Mouse (Mus musculus): ENCODE data around the gene Hcrtr1. TPM values are rescaled to one million over a fixed set of nuclear protein-coding genes. Genes with fewer than 3 reads are reported as not detected.
A peak's percentile ranks its signal among the peaks of the same experiment; 100 is the strongest.

Hcrtr1 gene
- not detected in 2 replicates for polyA plus RNA-seq (2014; fragmentation: Nextera tagmentation; extraction: Ambion mirVana)

DNA sequence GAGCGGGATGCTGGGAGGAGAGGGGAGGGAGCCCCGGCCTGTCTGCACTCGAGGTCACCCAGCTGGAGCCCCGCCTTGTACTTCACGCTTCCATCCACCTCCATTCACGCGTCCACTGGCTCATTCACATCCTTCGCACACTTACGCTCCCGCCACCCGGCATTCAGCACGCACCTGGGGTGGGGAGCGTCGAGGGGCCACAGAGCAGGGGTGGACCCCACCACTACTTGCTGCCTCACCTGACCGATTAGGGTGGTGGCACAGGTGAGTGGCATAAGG is at the start of gene Hcrtr1:
Gene Hcrtr1, minus strand, starts transcription at position 146 of the 279 bp plus-strand sequence.
- WGBS = 1% methylated on average over 15 of the region's 15 CpGs
- Histone ChIP-seq H3K9ac (ENCODE audit: low read length) (peak within 1 kb of the TSS; percentile 7; the same call in 1 of the 2 replicates), H3K9me3 (ENCODE audit: control insufficient read depth, low read length) (no peaks in the 10 kb centered on the region), H3K27me3 (ENCODE audit: control insufficient read depth, insufficient read depth, low read length) (peaks cover 41% of the 10 kb centered on the region), H3K4me1 (ENCODE audit: control insufficient read depth, insufficient read depth, low read length) (peaks cover 7% of the 10 kb centered on the region), H3K27ac (replicated peaks; ENCODE audit: low read depth, low read length) (no peak within 1 kb of the TSS), H3K4me3 (ENCODE audit: low read depth, low read length) (peak within 1 kb of the TSS; percentile 31), H3K4me2 (ENCODE audit: low read depth, severe bottlenecking) (peak within 1 kb of the TSS; percentile 69), H3K36me3 (ENCODE audit: control insufficient read depth, insufficient read depth, low read length) (no peaks in the 10 kb centered on the region)
- no peak for ATAC-seq (ENCODE audit: insufficient number of reproducible peaks, low FRiP score, low TSS enrichment, low read depth)
- no peak for DNase-seq (ENCODE audit: low spot score)

DNA sequence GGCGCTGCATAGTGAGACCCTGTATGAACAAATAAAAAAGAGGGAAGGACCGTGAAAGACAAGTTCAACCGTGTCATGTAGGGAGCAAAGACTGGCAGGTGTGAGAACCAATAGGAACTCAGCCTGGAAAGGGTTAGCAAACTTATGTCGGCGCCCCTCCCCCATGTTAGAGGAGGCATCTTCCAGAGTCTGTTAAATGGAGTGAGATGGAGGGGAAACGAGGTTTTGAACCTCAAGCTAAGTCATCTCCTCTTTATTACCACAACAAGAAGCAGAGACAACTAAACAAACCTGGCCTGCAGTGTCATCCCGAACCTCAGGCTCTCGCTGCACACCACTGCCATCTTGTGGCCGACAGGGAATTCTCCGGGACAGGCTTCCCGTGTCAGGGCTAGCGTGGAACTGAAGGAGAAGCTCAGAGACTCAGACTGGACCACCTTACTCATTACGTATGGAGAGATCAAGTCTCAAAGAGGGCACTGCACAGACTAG is 49.7 kb upstream of the Hcrtr1 start:
- DNase-seq (ENCODE audit: low spot score) = peak; percentile 89
- Histone ChIP-seq H3K4me2 (ENCODE audit: low read depth, severe bottlenecking) (no peak overlapping the region), H3K4me1 (ENCODE audit: control insufficient read depth, insufficient read depth, low read length) (no peaks in the 10 kb centered on the region), H3K27ac (replicated peaks; ENCODE audit: low read depth, low read length) (no peak overlapping the region), H3K36me3 (ENCODE audit: control insufficient read depth, insufficient read depth, low read length) (no peaks in the 10 kb centered on the region), H3K4me3 (ENCODE audit: low read depth, low read length) (no peak overlapping the region), H3K27me3 (ENCODE audit: control insufficient read depth, insufficient read depth, low read length) (no peaks in the 10 kb centered on the region), H3K9ac (ENCODE audit: low read length) (no peak overlapping the region), H3K9me3 (ENCODE audit: control insufficient read depth, low read length) (no peaks in the 10 kb centered on the region)
- 2% methylated on average over 13 of the region's 13 CpGs for WGBS
- no peak for ATAC-seq (ENCODE audit: insufficient number of reproducible peaks, low FRiP score, low TSS enrichment, low read depth)

DNA sequence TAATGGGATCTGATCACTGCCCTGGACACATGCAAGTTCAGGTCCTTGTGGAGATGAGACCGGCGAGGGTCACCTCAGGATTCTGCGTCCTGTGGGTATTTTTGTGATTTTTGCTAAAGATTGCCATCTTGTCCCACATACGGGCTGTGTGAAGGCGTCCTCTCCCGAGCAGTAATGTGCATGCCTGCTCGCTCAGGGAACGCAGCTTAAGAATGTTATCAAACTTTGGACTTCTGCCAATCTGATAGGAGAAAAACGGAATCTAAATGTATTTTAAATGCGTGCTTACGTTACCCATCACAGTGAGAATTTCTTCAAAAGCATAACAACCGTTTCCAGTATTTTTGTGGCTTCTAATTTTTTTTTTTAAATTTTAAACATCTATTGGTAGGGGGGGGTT is 47.7 kb upstream of the Hcrtr1 start:
- no peak overlapping the region for H3K4me2 ChIP-seq (ENCODE audit: low read depth, severe bottlenecking)
- no peak overlapping the region for H3K4me3 ChIP-seq (ENCODE audit: low read depth, low read length)
- no peaks in the 10 kb centered on the region for H3K27me3 ChIP-seq (ENCODE audit: control insufficient read depth, insufficient read depth, low read length)
- H3K9me3 ChIP-seq (ENCODE audit: control insufficient read depth, low read length) = no peaks in the 10 kb centered on the region
- 91% methylated on average over 12 of the region's 12 CpGs for WGBS
- H3K36me3 ChIP-seq (ENCODE audit: control insufficient read depth, insufficient read depth, low read length) = no peaks in the 10 kb centered on the region
- no peaks in the 10 kb centered on the region for H3K4me1 ChIP-seq (ENCODE audit: control insufficient read depth, insufficient read depth, low read length)
- ATAC-seq (ENCODE audit: insufficient number of reproducible peaks, low FRiP score, low TSS enrichment, low read depth) (no peak), DNase-seq (ENCODE audit: low spot score) (no peak)
- no peak overlapping the region for H3K9ac ChIP-seq (ENCODE audit: low read length)
- no peak overlapping the region for H3K27ac ChIP-seq (replicated peaks; ENCODE audit: low read depth, low read length)

DNA sequence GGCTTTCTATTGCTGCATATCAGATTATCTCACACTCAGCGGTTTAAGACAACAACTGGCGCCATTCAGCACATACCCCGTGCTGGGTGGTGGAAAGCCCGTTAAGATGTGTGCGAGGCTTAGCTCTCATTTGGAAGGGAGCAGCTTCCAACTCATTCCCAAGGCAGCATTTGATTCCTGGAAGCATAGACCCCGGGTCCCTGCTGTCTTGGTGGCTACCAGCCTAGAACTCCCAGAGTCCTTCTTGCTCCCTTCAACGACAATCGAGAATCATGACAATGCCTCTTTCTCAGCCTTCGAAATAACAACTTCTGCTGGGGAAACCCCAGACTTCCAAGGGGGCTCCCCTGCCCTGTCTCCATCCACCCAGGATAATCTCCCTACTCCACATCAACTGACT is 47.3 kb upstream of the Hcrtr1 start:
- ATAC-seq (ENCODE audit: insufficient number of reproducible peaks, low FRiP score, low TSS enrichment, low read depth) = no peak
- WGBS = 82% methylated on average over 9 of the region's 9 CpGs

DNA sequence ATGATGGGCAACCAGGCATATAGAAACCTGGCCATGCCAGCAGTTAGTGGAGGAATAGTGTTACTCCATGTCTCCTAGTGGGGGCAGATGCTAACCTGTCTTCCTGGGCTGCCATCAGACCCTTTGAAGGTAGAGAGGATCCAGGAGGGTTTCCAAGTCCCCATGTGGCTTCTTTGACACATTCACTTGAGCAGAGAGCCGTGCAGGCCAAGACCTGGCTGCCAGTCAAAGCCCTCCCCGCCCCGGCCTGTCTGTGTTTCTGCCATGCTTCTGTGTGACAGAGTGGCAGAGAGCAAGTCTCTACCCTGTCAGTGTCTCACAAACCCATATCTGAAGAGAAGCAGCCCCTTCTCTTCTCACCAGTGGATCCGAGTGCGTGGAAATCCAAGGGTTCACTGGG is 44.7 kb upstream of the Hcrtr1 start:
- no peaks in the 10 kb centered on the region for H3K9me3 ChIP-seq (ENCODE audit: control insufficient read depth, low read length)
- H3K27me3 ChIP-seq (ENCODE audit: control insufficient read depth, insufficient read depth, low read length) = no peaks in the 10 kb centered on the region
- H3K27ac ChIP-seq (replicated peaks; ENCODE audit: low read depth, low read length) = no peak overlapping the region
- WGBS = 80% methylated on average over 5 of the region's 5 CpGs
- no peaks in the 10 kb centered on the region for H3K36me3 ChIP-seq (ENCODE audit: control insufficient read depth, insufficient read depth, low read length)
- H3K4me2 ChIP-seq (ENCODE audit: low read depth, severe bottlenecking) = no peak overlapping the region
- ATAC-seq (ENCODE audit: insufficient number of reproducible peaks, low FRiP score, low TSS enrichment, low read depth) (no peak), DNase-seq (ENCODE audit: low spot score) (no peak)
- H3K4me3 ChIP-seq (ENCODE audit: low read depth, low read length) = no peak overlapping the region
- no peak overlapping the region for H3K9ac ChIP-seq (ENCODE audit: low read length)
- H3K4me1 ChIP-seq (ENCODE audit: control insufficient read depth, insufficient read depth, low read length) = no peaks in the 10 kb centered on the region

More for the DNA sequence above, 47.3 kb upstream of the Hcrtr1 start:
- no peaks in the 10 kb centered on the region for H3K9me3 ChIP-seq (ENCODE audit: control insufficient read depth, low read length)
- H3K4me3 ChIP-seq (ENCODE audit: low read depth, low read length) = no peak overlapping the region
- H3K27ac ChIP-seq (replicated peaks; ENCODE audit: low read depth, low read length) = no peak overlapping the region
- no peak overlapping the region for H3K9ac ChIP-seq (ENCODE audit: low read length)
- no peak overlapping the region for H3K4me2 ChIP-seq (ENCODE audit: low read depth, severe bottlenecking)
- no peak for DNase-seq (ENCODE audit: low spot score)
- no peaks in the 10 kb centered on the region for H3K27me3 ChIP-seq (ENCODE audit: control insufficient read depth, insufficient read depth, low read length)
- H3K36me3 ChIP-seq (ENCODE audit: control insufficient read depth, insufficient read depth, low read length) = no peaks in the 10 kb centered on the region
- H3K4me1 ChIP-seq (ENCODE audit: control insufficient read depth, insufficient read depth, low read length) = no peaks in the 10 kb centered on the region

DNA sequence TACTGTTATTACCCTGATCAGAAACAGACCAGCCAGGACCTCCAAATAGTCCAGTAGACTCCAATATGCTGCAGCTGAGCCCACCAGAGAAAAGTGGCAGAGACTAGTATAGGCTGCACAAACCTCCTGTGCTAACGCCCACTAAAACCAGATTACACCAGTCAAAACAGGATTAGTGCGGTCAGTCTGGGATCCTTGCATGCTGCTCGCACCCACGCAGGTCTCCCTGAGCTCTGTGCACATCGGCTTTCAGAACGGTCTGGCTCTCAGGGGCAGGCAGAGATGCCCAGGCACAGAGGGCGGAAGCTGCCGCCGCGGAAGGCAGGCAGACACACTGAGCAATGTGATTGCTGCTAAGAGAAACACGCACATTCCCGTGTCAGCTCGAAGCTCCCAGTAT is 43.9 kb upstream of the Hcrtr1 start:
- Histone ChIP-seq H3K9ac (ENCODE audit: low read length) (no peak overlapping the region; the same call in 1 of the 2 replicates), H3K4me1 (ENCODE audit: control insufficient read depth, insufficient read depth, low read length) (no peaks in the 10 kb centered on the region), H3K27me3 (ENCODE audit: control insufficient read depth, insufficient read depth, low read length) (no peaks in the 10 kb centered on the region), H3K27ac (replicated peaks; ENCODE audit: low read depth, low read length) (no peak overlapping the region), H3K36me3 (ENCODE audit: control insufficient read depth, insufficient read depth, low read length) (no peaks in the 10 kb centered on the region), H3K9me3 (ENCODE audit: control insufficient read depth, low read length) (no peaks in the 10 kb centered on the region), H3K4me3 (ENCODE audit: low read depth, low read length) (no peak overlapping the region), H3K4me2 (ENCODE audit: low read depth, severe bottlenecking) (no peak overlapping the region)
- no peak for DNase-seq (ENCODE audit: low spot score)
- WGBS = 83% methylated on average over 13 of the region's 13 CpGs
- no peak for ATAC-seq (ENCODE audit: insufficient number of reproducible peaks, low FRiP score, low TSS enrichment, low read depth)

DNA sequence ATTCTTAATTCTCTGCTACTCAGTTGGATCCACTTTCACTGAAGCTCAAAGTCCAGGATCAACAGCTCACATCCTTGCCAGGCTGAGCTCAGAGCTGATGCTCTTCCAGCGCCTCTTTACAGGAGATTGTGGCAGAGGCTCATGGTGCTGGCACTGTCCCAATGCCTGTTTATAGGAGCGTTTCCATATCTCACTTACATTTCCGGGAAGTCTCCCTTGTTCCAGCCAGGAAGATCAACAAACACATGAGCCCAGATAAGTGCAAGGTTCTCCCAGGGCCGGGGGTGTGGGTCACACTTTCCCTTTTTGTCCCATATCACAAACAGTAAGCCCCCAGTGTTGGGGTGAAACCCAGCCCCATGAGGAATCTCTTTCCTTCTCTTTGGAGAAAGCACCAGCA is 42.7 kb upstream of the Hcrtr1 start:
- H3K36me3 ChIP-seq (ENCODE audit: control insufficient read depth, insufficient read depth, low read length) = no peaks in the 10 kb centered on the region
- H3K4me3 ChIP-seq (ENCODE audit: low read depth, low read length) = no peak overlapping the region
- WGBS = 80% methylated on average over 4 of the region's 4 CpGs
- no peaks in the 10 kb centered on the region for H3K27me3 ChIP-seq (ENCODE audit: control insufficient read depth, insufficient read depth, low read length)
- no peak for DNase-seq (ENCODE audit: low spot score)
- no peak overlapping the region for H3K27ac ChIP-seq (replicated peaks; ENCODE audit: low read depth, low read length)
- no peaks in the 10 kb centered on the region for H3K9me3 ChIP-seq (ENCODE audit: control insufficient read depth, low read length)
- no peak overlapping the region for H3K4me2 ChIP-seq (ENCODE audit: low read depth, severe bottlenecking)
- no peak for ATAC-seq (ENCODE audit: insufficient number of reproducible peaks, low FRiP score, low TSS enrichment, low read depth)
- H3K9ac ChIP-seq (ENCODE audit: low read length) = no peak overlapping the region
- no peaks in the 10 kb centered on the region for H3K4me1 ChIP-seq (ENCODE audit: control insufficient read depth, insufficient read depth, low read length)

DNA sequence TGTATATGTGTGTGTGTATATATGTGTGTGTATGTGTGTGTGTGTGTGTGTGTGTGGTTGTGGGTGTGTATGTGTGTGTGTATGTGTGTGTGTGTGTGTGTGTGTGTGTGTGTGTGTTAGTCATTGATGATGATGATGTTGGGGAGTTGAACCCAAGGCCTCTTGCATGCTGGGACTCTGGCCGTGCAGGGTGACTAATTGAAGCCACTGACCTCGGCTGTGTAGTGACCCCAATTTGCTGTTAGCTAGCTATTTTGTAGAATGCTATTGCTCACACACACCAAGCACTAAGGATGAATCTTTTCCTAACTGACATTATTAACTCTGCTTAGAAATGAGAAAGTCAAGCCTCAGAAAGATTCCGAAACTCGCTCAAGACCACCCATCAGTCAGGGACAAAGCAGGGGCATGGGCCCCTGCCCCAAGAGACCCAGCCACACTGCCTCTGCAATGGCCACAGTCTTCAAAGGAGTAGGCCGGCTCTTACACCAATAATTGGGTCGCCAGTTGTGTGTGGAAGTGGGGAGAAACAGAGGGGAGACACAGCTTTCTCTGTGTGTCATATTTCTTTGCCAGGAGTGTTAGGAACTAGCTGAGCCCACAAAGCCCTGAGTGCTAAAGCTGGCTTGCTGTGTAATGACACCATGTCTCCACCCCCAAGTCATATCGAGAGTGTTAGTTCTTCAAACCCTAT is 41.9 kb upstream of the Hcrtr1 start:
- H3K9me3 ChIP-seq (ENCODE audit: control insufficient read depth, low read length) = no peaks in the 10 kb centered on the region
- no peaks in the 10 kb centered on the region for H3K4me1 ChIP-seq (ENCODE audit: control insufficient read depth, insufficient read depth, low read length)
- H3K4me3 ChIP-seq (ENCODE audit: low read depth, low read length) = no peak overlapping the region
- no peak for DNase-seq (ENCODE audit: low spot score)
- no peaks in the 10 kb centered on the region for H3K36me3 ChIP-seq (ENCODE audit: control insufficient read depth, insufficient read depth, low read length)
- no peak overlapping the region for H3K9ac ChIP-seq (ENCODE audit: low read length)
- ATAC-seq (ENCODE audit: insufficient number of reproducible peaks, low FRiP score, low TSS enrichment, low read depth) = no peak
- H3K27me3 ChIP-seq (ENCODE audit: control insufficient read depth, insufficient read depth, low read length) = no peaks in the 10 kb centered on the region
- WGBS = 68% methylated on average over 7 of the region's 7 CpGs
- H3K4me2 ChIP-seq (ENCODE audit: low read depth, severe bottlenecking) = no peak overlapping the region
- H3K27ac ChIP-seq (replicated peaks; ENCODE audit: low read depth, low read length) = no peak overlapping the region

DNA sequence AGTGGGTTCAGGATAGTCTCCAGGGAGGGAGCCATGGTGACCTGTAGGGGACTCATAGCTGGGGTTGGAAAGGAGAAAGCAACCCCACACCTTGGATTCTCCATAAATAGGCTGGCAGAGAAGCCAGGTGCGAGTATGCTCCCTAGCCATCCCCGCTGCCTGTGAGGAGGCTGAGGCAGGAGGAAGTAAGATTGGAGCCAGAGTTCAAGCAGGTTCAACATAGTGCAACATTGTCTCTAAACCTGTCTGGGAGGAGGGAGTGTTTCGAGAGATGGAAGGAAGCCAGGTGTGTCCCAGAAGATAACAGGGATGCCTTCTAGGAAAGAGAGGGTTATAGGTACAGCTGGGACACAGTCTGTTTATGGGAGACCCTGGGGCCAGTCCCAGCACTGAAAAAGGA is 40.7 kb upstream of the Hcrtr1 start:
- no peak overlapping the region for H3K4me3 ChIP-seq (ENCODE audit: low read depth, low read length)
- no peak overlapping the region for H3K4me2 ChIP-seq (ENCODE audit: low read depth, severe bottlenecking)
- no peak for DNase-seq (ENCODE audit: low spot score)
- no peaks in the 10 kb centered on the region for H3K36me3 ChIP-seq (ENCODE audit: control insufficient read depth, insufficient read depth, low read length)
- H3K27me3 ChIP-seq (ENCODE audit: control insufficient read depth, insufficient read depth, low read length) = peaks cover 4% of the 10 kb centered on the region
- H3K27ac ChIP-seq (replicated peaks; ENCODE audit: low read depth, low read length) = no peak overlapping the region
- 78% methylated on average over 3 of the region's 3 CpGs for WGBS
- H3K9me3 ChIP-seq (ENCODE audit: control insufficient read depth, low read length) = no peaks in the 10 kb centered on the region
- H3K9ac ChIP-seq (ENCODE audit: low read length) = no peak overlapping the region
- peaks cover 8% of the 10 kb centered on the region for H3K4me1 ChIP-seq (ENCODE audit: control insufficient read depth, insufficient read depth, low read length)
- no peak for ATAC-seq (ENCODE audit: insufficient number of reproducible peaks, low FRiP score, low TSS enrichment, low read depth)
